Mouse (Mus musculus) brain, adult 2 months (tissue): Measurements from ENCODE around the gene Tspan18.
A peak's percentile ranks its signal among the peaks of the same experiment; 100 is the strongest.

ENCODE experiments used
- DNase-seq: peaks from one replicate; pipeline ENCODE4 v3.0.0; 2011; ENCODE audit warnings: low read depth, low spot score

Gene Tspan18

GRCm38 (mm10) chr2:93218353-93218990, 115.8 kb downstream of the Tspan18 start:
- no peak for DNase-seq

GRCm38 (mm10) chr2:93217015-93217414, 117.3 kb downstream of the Tspan18 start:
- peak; percentile 96 for DNase-seq

GRCm38 (mm10) chr2:93215790-93216189, 118.5 kb downstream of the Tspan18 start:
- peak; percentile 95 for DNase-seq

- DNase-seq = no peak
Measured at GRCm38 (mm10) chr2:93214192-93214591, 120.1 kb downstream of the Tspan18 start.

- no peak for DNase-seq
Measured at GRCm38 (mm10) chr2:93212865-93213264, 121.4 kb downstream of the Tspan18 start.

- DNase-seq = no peak
Measured at GRCm38 (mm10) chr2:93212386-93212785, 121.9 kb downstream of the Tspan18 start.

GRCm38 (mm10) chr2:93206126-93206525, 128.2 kb downstream of the Tspan18 start:
- no peak for DNase-seq

- no peak for DNase-seq
Measured at GRCm38 (mm10) chr2:93204571-93204970, 129.7 kb downstream of the Tspan18 start.

GRCm38 (mm10) chr2:93203682-93204081, 130.6 kb downstream of the Tspan18 start:
- peak; percentile 88 for DNase-seq

- DNase-seq = no peak
Measured at GRCm38 (mm10) chr2:93202782-93203181, 131.5 kb downstream of the Tspan18 start.

GRCm38 (mm10) chr2:93201997-93202396, 132.3 kb downstream of the Tspan18 start:
- DNase-seq = no peak

GRCm38 (mm10) chr2:93200681-93201340, 133.5 kb downstream of the Tspan18 start:
- no peak for DNase-seq

- no peak for DNase-seq
Measured at GRCm38 (mm10) chr2:93199531-93199974, 134.8 kb downstream of the Tspan18 start.

GRCm38 (mm10) chr2:93198846-93199245, 135.5 kb downstream of the Tspan18 start:
- peak; percentile 91 for DNase-seq

GRCm38 (mm10) chr2:93193806-93194205, 140.5 kb downstream of the Tspan18 start:
- no peak for DNase-seq

- DNase-seq = no peak
Measured at GRCm38 (mm10) chr2:93192671-93193080, 141.6 kb downstream of the Tspan18 start.

GRCm38 (mm10) chr2:93192182-93192560, 142.1 kb downstream of the Tspan18 start:
- DNase-seq = no peak

- no peak for DNase-seq
Measured at GRCm38 (mm10) chr2:93191488-93192181, 142.7 kb downstream of the Tspan18 start.

- no peak for DNase-seq
Measured at GRCm38 (mm10) chr2:93190771-93191487, 143.4 kb downstream of the Tspan18 start.

- peak; percentile 71 for DNase-seq
Measured at GRCm38 (mm10) chr2:93188761-93189458, 145.4 kb downstream of the Tspan18 start.

GRCm38 (mm10) chr2:93188020-93188760, 146.1 kb downstream of the Tspan18 start:
- no peak for DNase-seq
